Mouse (Mus musculus) testis, postnatal 14 days (tissue): ENCODE results near the gene Camkmt.

Experiments used
- DNase-seq: peaks from one replicate; pipeline ENCODE4 v3.0.0; 2021; ENCODE audit warnings: low spot score

Gene Camkmt

GRCm38 (mm10) chr17:85090120-85091099, at the start of gene Camkmt, which contains the start of gene Prepl:
Gene Camkmt, plus strand, starts transcription at chr17:85090552.
Gene Prepl, minus strand, starts transcription at chr17:85090241.
- peak; percentile 97 for DNase-seq

- DNase-seq: no peak
Measured at GRCm38 (mm10) chr17:85040913-85041312, 49.4 kb upstream of the Camkmt start.

- DNase-seq: no peak
Measured at GRCm38 (mm10) chr17:85042419-85042818, 47.9 kb upstream of the Camkmt start.

DNA sequence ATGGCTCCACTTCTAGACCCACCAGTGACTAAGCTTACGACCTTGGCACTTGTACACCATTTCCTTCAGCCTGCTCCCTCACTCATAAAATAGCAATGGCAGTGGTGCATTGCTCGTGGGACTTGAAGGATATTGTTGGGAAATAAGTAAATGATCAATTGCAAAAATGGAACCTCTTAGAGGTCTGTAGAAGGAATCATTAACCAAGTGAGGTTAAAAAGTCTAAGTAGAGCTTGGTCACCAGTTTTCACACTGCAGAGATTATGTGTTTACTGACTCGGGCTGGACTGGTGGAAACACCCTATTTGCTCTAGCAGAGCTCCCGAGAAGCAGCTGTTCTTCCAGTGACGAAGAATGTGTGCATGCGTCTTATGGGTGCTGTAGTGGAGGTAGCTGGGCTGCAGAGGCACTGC, 46.9 kb upstream of the Camkmt start:
- DNase-seq: no peak

- DNase-seq: no peak
Measured at GRCm38 (mm10) chr17:85044466-85044865, 45.9 kb upstream of the Camkmt start.

DNA sequence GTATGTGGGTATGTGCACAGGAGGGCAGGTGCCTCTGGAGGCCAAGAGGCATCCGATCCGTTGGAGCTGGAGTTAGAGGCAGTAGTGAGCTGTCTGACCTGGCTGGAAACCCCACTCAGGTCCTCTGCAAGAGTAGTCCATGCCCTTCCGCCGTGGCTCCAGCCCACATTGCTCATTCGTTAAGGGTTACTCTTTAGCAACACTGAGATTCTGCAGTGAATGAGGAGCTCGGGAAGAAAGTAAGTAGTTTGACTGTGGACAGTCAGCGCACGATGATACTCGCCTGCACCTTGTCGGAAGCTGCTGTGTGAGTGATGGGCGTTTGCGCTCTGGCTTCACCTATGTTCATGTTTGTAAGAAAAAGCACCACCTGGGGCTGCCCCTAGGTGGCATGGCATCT, 45.2 kb upstream of the Camkmt start:
- peak; percentile 16 for DNase-seq

GRCm38 (mm10) chr17:85048379-85048778, 42.0 kb upstream of the Camkmt start:
- DNase-seq: no peak

DNA sequence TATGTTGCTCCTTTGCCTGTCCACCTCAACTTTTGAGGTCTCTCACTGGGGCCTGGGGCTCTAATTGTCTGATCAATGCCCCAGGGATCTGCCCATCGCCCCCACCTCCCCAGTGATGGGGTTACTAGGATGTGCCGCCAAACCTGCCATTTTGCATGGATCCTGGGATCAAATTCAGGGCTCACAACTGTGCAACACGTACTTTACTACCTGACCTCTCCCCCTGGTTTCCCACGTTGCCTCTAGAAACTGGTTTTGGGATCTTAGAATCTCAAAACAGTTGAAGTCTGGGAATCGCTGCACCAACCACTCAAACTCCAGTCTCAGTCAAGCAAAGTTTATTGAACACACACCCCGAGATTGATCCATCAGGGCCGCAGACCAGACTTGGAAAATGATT, 32.1 kb upstream of the Camkmt start:
- DNase-seq: no peak

- no peak for DNase-seq
Measured at GRCm38 (mm10) chr17:85059136-85059535, 31.2 kb upstream of the Camkmt start.

DNA sequence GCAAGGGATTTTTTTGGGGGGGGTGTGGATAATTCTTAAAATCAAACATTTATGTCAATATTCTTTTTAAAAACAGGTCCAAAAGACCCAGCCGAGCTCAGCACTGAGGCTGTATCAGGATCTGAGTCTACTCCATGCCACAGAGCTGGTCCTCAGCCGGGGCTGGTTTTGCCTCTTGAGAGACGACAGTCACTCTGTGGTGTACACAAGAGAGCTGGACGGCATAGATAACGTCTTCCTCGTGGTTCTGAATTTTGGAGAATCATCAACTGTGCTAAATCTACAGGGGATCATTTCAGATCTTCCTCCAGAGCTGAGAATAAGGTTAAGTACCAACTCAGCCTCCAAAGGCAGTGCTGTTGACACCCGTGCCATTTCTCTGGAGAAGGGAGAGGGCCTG, 26.8 kb upstream of the Camkmt start:
- DNase-seq: no peak

- DNase-seq: no peak
Measured at GRCm38 (mm10) chr17:85067331-85067730, 23.0 kb upstream of the Camkmt start.

DNA sequence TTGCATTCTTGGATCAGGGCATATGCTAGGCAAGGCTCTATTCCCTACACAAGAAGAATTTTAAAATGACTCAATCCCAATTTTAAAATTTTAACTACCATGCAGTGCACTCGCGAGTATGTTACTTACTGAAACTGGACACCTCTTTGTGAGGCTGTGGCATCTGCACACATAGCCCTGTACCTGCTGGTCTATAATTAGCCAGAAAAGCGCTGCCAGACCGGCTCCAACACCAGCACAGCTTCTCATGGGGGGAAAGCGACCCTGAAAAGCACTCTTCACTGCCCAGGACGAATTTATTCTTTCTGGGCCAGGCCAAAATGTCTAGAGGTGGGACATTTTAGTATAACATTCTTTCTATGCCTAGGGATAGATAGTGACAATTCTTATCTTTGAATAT, 19.7 kb upstream of the Camkmt start:
- no peak for DNase-seq

- no peak for DNase-seq
Measured at GRCm38 (mm10) chr17:85071088-85071775, 19.1 kb upstream of the Camkmt start.

- DNase-seq: no peak
Measured at GRCm38 (mm10) chr17:85072383-85072782, 18.0 kb upstream of the Camkmt start.

- no peak for DNase-seq
Measured at GRCm38 (mm10) chr17:85073214-85073613, 17.1 kb upstream of the Camkmt start.

- no peak for DNase-seq
Measured at GRCm38 (mm10) chr17:85074083-85074482, 16.3 kb upstream of the Camkmt start.

- DNase-seq: no peak
Measured at GRCm38 (mm10) chr17:85079276-85079675, 11.1 kb upstream of the Camkmt start.

DNA sequence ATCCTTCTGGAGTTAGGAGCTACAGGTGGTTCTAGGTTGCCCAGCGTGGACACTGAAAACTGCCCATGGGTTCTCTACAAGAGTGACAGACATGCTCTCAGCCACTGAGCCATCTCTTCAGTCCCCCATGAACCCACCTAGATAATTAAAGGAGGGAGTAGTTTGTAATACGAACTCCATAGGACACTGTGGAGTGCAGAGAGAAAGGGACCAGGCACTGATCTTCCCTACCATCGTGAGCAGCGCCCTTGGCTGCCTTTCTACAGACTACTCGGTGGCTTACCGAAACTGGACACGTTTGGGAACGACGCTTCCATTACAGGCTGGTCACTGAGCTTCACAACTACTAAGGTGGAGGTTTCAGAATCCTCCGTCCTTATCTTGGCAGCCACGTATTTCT, 9.6 kb upstream of the Camkmt start:
- DNase-seq: no peak

DNA sequence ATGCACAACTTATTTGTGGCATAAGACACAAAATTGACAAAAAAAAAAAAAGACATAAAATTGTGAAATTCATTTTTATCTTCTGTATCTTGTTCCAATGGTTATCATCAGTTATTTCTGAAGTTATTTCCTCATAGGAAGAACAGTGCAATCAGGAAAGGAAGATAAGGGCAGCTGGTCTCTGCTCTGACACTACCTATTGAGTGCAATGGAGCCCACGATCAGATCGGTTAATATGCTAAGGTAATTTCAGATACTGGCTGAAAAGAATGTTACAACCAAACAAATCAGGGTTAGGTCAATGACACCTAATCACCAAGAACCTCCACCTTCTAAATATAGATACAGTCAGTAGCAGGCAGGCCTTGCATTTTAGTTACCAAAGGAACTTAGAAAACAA, 5.0 kb upstream of the Camkmt start:
- DNase-seq: no peak

DNA sequence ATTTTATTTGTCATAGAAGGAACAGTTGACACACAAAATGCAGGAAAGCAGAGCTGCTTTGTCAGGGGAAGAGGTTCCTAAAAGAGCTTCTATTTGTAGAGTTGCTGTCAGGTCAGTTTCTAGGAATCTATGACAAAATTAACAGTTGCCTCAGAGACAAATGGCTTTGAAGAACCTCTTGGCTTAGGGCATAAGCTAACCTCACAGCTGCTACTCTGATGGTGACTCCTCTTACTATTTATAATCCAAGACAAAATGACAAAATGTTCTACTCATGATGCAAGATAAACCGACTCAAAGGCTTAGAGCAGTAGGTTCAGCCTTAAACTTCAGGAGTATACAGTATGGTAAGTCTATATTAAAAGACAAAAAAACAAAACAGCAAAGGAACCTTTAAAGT, 3.9 kb upstream of the Camkmt start:
- no peak for DNase-seq

GRCm38 (mm10) chr17:85087591-85087990, 2.8 kb upstream of the Camkmt start:
- no peak for DNase-seq

DNA sequence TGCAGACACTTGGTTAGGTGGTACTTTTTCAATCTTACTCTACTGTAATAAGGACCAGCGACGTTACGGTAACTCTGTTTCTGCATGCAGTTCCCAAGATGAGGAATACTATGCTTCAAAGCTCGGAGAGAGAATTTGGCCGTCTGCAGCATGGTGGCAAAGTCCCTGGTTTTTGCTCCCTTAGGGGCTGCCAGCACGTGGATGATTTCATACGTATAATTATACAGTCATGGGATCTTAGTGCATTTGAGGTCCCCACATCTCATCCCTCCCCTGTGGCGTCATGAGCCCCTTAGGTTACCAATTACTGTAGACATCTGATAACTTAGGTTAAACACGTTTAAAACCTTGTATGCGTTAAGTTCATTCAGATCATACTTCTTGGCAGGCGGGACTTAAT, 2.0 kb upstream of the Camkmt start:
- DNase-seq: no peak

- no peak for DNase-seq
Measured at GRCm38 (mm10) chr17:85089011-85089410, 1.3 kb upstream of the Camkmt start.
